Mouse (Mus musculus) erythroblast, embryonic 14.5 days (primary cell): Measurements from ENCODE around the gene Retreg3. TPM values are rescaled to one million over a fixed set of nuclear protein-coding genes. Genes with fewer than 3 reads are reported as not detected.
"Not testable (repeated sequence)": the region's sequence is repeated elsewhere in the genome, so short reads cannot be mapped to it uniquely, and the experiment has no call there.

ENCODE experiments used
- H3K27me3 ChIP-seq: 2 replicates; pipeline ENCODE4 v1.6.1; 2012; ENCODE audit warnings: inconsistent platforms; ENCODE audit not compliant: control insufficient read depth
- H3K36me3 ChIP-seq: 2 replicates; pipeline ENCODE4 v1.6.1; 2012; ENCODE audit warnings: mild to moderate bottlenecking, inconsistent platforms; ENCODE audit not compliant: control insufficient read depth
- H3K4me1 ChIP-seq: 2 replicates; pipeline ENCODE4 v1.6.1; 2012; ENCODE audit warnings: inconsistent platforms; ENCODE audit not compliant: control insufficient read depth
- H3K4me3 ChIP-seq: replicated peaks from 2 replicates; pipeline ENCODE3; 2012; ENCODE audit warnings: moderate library complexity, mild to moderate bottlenecking, inconsistent platforms
- H3K9me3 ChIP-seq: 2 replicates; pipeline ENCODE4 v1.6.1; 2012; ENCODE audit warnings: low read length, inconsistent platforms, mixed read lengths; ENCODE audit not compliant: control insufficient read depth
- GATA1 ChIP-seq: IDR thresholded peaks from 2 replicates; pipeline ENCODE4 v1.6.1; 2012; ENCODE audit warnings: low read length, inconsistent platforms, mixed read lengths
- TAL1 ChIP-seq: IDR thresholded peaks from 3 replicates; pipeline ENCODE4 v1.6.1; 2012; ENCODE audit warnings: low read length, inconsistent platforms, mixed read lengths
- polyA plus RNA-seq: library from polyadenylated mRNA; stranded (reverse); fragments of >175 nt; gene quantifications from 2 replicates; pipeline ENCODE4 v1.2.3, GENCODE M21; 2012

The Retreg3 gene
- polyA plus RNA-seq, 1 experiment, result 1.7 TPM

- peaks cover 60% of the 10 kb centered on the region for H3K27me3 ChIP-seq
- no peaks in the 10 kb centered on the region for H3K36me3 ChIP-seq
- no peak overlapping the region for H3K4me3 ChIP-seq
- H3K4me1 ChIP-seq, result peaks cover 5% of the 10 kb centered on the region
- no peaks in the 10 kb centered on the region for H3K9me3 ChIP-seq
- no peak for TF ChIP-seq GATA1
- no peak for TF ChIP-seq TAL1
These were observed 19.0 kb upstream of the Retreg3 start for GRCm38 (mm10) chr11:101138536-101139181.

- no peak for TF ChIP-seq GATA1
- TF ChIP-seq TAL1, result no peak
- Histone ChIP-seq H3K4me1 (peaks cover 5% of the 10 kb centered on the region), H3K9me3 (no peaks in the 10 kb centered on the region), H3K4me3 (no peak overlapping the region), H3K27me3 (peaks cover 49% of the 10 kb centered on the region), H3K36me3 (no peaks in the 10 kb centered on the region)
These were observed 17.3 kb upstream of the Retreg3 start for GRCm38 (mm10) chr11:101137000-101137399.

- TF ChIP-seq GATA1 (no peak), TAL1 (no peak)
- peaks cover 25% of the 10 kb centered on the region for H3K27me3 ChIP-seq
- H3K4me1 ChIP-seq, result peaks cover 22% of the 10 kb centered on the region
- peaks cover 2% of the 10 kb centered on the region for H3K9me3 ChIP-seq
- H3K36me3 ChIP-seq, result no peaks in the 10 kb centered on the region
- no peak overlapping the region for H3K4me3 ChIP-seq
These were observed 14.6 kb upstream of the Retreg3 start for GRCm38 (mm10) chr11:101134217-101134865.

- Histone ChIP-seq H3K27me3 (peaks cover 17% of the 10 kb centered on the region), H3K4me1 (peaks cover 19% of the 10 kb centered on the region), H3K4me3 (no peak overlapping the region), H3K9me3 (peaks cover 2% of the 10 kb centered on the region), H3K36me3 (no peaks in the 10 kb centered on the region)
- no peak for TF ChIP-seq TAL1
- no peak for TF ChIP-seq GATA1
These were observed 13.3 kb upstream of the Retreg3 start for GRCm38 (mm10) chr11:101133037-101133436.

- no peak overlapping the region for H3K4me3 ChIP-seq
- no peak for TF ChIP-seq TAL1
- TF ChIP-seq GATA1, result no peak
- peaks cover 7% of the 10 kb centered on the region for H3K36me3 ChIP-seq
- peaks cover 9% of the 10 kb centered on the region for H3K27me3 ChIP-seq
- peaks cover 5% of the 10 kb centered on the region for H3K9me3 ChIP-seq
- H3K4me1 ChIP-seq, result peaks cover 19% of the 10 kb centered on the region
These were observed 12.0 kb upstream of the Retreg3 start for GRCm38 (mm10) chr11:101131701-101132100.

- Histone ChIP-seq H3K4me3 (no peak overlapping the region), H3K27me3 (peaks cover 9% of the 10 kb centered on the region), H3K9me3 (peaks cover 8% of the 10 kb centered on the region), H3K36me3 (peaks cover 12% of the 10 kb centered on the region), H3K4me1 (peaks cover 19% of the 10 kb centered on the region)
- TF ChIP-seq TAL1 (0 out of 3 replicates have a peak, but pooled peaks have one; percentile 18), GATA1 (no peak)
These were observed 11.5 kb upstream of the Retreg3 start for GRCm38 (mm10) chr11:101131187-101131586.

- H3K27me3 ChIP-seq, result peaks cover 9% of the 10 kb centered on the region
- TF ChIP-seq GATA1, result no peak
- no peak for TF ChIP-seq TAL1
- H3K4me3 ChIP-seq, result no peak overlapping the region
- peaks cover 8% of the 10 kb centered on the region for H3K9me3 ChIP-seq
- peaks cover 19% of the 10 kb centered on the region for H3K4me1 ChIP-seq
- peaks cover 22% of the 10 kb centered on the region for H3K36me3 ChIP-seq
These were observed 10.5 kb upstream of the Retreg3 start for GRCm38 (mm10) chr11:101130056-101130756.

GRCm38 (mm10) chr11:101128996-101129577, 9.4 kb upstream of the Retreg3 start:
- H3K9me3 ChIP-seq, result peaks cover 8% of the 10 kb centered on the region
- TF ChIP-seq TAL1 (no peak), GATA1 (no peak)
- peaks cover 33% of the 10 kb centered on the region for H3K36me3 ChIP-seq
- no peak overlapping the region for H3K4me3 ChIP-seq
- H3K27me3 ChIP-seq, result peaks cover 6% of the 10 kb centered on the region
- peaks cover 19% of the 10 kb centered on the region for H3K4me1 ChIP-seq

- TF ChIP-seq GATA1 (no peak), TAL1 (no peak)
- Histone ChIP-seq H3K36me3 (peaks cover 53% of the 10 kb centered on the region), H3K4me1 (peaks cover 24% of the 10 kb centered on the region), H3K9me3 (peaks cover 8% of the 10 kb centered on the region), H3K4me3 (no peak overlapping the region), H3K27me3 (peaks cover 6% of the 10 kb centered on the region)
These were observed 7.4 kb upstream of the Retreg3 start for GRCm38 (mm10) chr11:101127075-101127474.

- Histone ChIP-seq H3K4me1 (peaks cover 27% of the 10 kb centered on the region), H3K36me3 (peaks cover 63% of the 10 kb centered on the region)
- not testable (repeated sequence) for H3K9me3 ChIP-seq, H3K4me3 ChIP-seq, H3K27me3 ChIP-seq
These were observed 5.3 kb upstream of the Retreg3 start for GRCm38 (mm10) chr11:101125008-101125407.

GRCm38 (mm10) chr11:101124494-101124893, 4.8 kb upstream of the Retreg3 start:
- H3K36me3 ChIP-seq, result peaks cover 63% of the 10 kb centered on the region
- H3K4me1 ChIP-seq, result peaks cover 26% of the 10 kb centered on the region
- H3K9me3 ChIP-seq, H3K4me3 ChIP-seq, H3K27me3 ChIP-seq: not testable (repeated sequence)
